Mouse (Mus musculus) left cerebral cortex, postnatal 25 days (tissue): ENCODE data around the gene Prr5. TPM values are rescaled to one million over a fixed set of nuclear protein-coding genes. Genes with fewer than 3 reads are reported as not detected.
A peak's percentile ranks its signal among the peaks of the same experiment; 100 is the strongest.

Experiments
- DNase-seq, 2 experiments: peaks; one replicate each; pipeline ENCODE4 v3.0.0; 2022; ENCODE audit warnings: low spot score in 2 of 2, mixed read lengths in 1 of 2
- intact Hi-C: fragments of 180-260 bp; cut with DNase I; formaldehyde crosslinking; loops from one replicate; pipeline ENCODE4 v1.15.1; 2025
- total RNA-seq, 2 experiments: library from RNA; stranded (reverse); gene quantifications; 2 replicates each; pipeline ENCODE4 v1.2.3; 2021

The Prr5 gene
- total RNA-seq: 10 to 100 TPM; 11.6 to 13.2 TPM

- intact Hi-C loops: no loop called here
- no peak for DNase-seq
Observed at GRCm38 (mm10) chr15:84668938-84669747, at the start of gene Prr5. Prr5 (plus strand) TSS chr15:84669620.

GRCm38 (mm10) chr15:84620028-84620427 is 49.4 kb upstream of the Prr5 start:
- DNase-seq: no peak
- intact Hi-C loops: no loop called here

DNA sequence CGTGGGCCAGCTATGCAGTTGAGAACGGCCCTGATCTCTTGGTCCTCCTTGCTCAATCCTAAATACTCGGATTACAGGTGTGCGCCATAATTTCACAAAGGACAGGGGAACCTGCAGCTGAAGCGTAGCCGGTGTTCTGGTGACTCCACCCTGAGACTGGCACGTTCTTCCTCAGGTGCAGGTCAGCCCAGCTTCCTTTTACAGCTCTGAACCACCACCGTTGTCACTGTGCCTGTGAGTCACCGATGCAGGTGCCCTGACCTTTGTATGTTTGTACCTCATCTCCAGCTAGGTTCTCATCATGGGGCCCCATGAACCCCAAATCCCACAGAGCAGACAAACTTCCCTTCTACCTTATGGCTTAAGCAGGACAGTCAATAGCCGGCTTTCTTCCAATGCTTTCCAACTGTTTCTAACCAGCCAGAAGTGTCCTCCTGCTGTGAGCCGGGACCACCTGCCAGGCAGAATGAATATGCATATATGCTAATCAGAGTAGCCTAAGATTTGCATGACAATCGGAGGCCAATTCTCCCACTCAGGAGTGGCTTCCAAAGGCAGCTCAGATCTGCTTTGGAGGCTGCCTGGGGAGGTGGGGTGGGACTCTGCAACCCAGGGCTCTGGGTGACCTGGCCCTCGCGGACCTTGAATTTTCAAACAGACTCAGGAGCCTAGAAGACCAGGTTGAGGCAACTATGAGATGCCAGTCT is 47.5 kb upstream of the Prr5 start:
- intact Hi-C loops: no loop called here
- peak in 1 of 2 experiments; percentile 68 for DNase-seq

GRCm38 (mm10) chr15:84624870-84625269 is 44.5 kb upstream of the Prr5 start:
- intact Hi-C loops: loop anchor here (5.0 kb wide), 1 partner anchor 553 kb away; no protein-coding TSS in a partner anchor
- DNase-seq: no peak

- intact Hi-C loops: loop anchor here (5.0 kb wide), 1 partner anchor 554 kb away; no protein-coding TSS in a partner anchor
- no peak for DNase-seq
Observed at GRCm38 (mm10) chr15:84625712-84626414, 43.6 kb upstream of the Prr5 start.

DNA sequence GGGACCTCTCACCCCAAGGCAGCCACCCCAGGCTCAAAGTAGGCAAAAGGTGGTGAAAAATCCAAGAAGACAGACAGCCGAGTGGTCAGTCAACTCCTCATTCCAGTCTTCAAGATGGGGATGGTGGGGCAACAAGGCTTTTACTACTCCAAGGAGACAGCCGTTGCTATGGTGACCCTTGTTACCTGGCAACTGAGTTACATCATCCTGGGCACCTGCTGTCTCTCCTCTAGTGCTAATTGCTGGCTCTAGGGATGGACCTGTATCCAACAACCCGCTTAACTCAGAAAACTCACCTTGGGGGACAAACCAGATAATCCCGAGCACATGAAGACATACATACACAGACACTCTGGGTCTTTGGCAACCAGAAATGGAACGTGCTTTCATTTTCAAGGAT is 42.1 kb upstream of the Prr5 start:
- intact Hi-C loops: loop anchor here (5.0 kb wide), 1 partner anchor 555 kb away; no protein-coding TSS in a partner anchor
- peak; percentile 70 to 74 for DNase-seq

- intact Hi-C loops: loop anchor here (5.0 kb wide), 2 partner anchors 512 to 557 kb away; no protein-coding TSS in a partner anchor
- DNase-seq: peak in 1 of 2 experiments; percentile 39
Observed at GRCm38 (mm10) chr15:84629680-84630079, 39.7 kb upstream of the Prr5 start.

DNA sequence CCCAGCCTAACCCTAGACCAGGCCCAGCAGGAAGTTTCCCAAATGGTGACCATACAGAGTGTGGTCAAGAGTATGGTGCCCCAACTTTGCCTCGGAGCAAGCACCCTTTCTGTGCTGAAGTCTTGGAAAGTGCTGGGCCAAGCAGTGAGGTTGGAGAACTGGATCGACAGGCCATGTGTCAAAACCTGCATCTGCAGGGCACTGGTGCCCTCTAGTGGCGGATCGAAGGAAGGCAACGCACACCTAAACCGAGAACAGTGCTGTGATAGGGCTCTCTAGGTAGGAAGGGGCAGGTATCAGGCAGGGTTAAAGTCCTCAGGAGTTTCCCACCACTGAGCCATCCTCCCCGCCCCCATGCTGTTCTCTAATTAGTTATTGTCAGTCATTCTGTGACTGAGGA is 37.9 kb upstream of the Prr5 start:
- peak; percentile 78 to 82 for DNase-seq
- intact Hi-C loops: loop anchor here (1.0 to 5.0 kb wide), 2 partner anchors 419 to 514 kb away; no protein-coding TSS in a partner anchor

DNA sequence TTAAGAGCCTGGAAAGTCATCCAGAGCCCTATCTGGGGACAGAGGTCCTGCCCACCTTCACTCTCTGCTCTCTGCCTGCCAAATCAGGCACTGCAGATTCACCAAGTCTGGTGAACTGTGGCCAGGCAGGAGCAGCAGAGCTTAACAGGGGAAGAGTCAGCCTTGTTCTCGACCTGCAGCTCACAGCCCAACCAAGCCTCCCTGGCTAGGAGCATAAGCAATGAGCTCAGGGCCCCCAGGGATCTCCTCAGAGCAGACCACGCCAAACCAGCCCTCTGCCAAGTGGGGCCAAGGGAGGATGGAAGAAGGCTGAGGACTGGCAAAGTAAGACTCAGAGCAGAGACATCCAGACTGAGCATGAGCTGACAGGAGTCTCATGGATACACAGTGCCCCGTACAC is 35.1 kb upstream of the Prr5 start:
- intact Hi-C loops: loop anchor here (5.0 kb wide), 1 partner anchor 517 kb away; no protein-coding TSS in a partner anchor
- no peak for DNase-seq

GRCm38 (mm10) chr15:84638405-84638804 is 31.0 kb upstream of the Prr5 start:
- intact Hi-C loops: no loop called here
- DNase-seq: no peak

GRCm38 (mm10) chr15:84639072-84639450 is 30.4 kb upstream of the Prr5 start:
- intact Hi-C loops: no loop called here
- DNase-seq: no peak

- intact Hi-C loops: no loop called here
- DNase-seq: peak; percentile 49
Observed at GRCm38 (mm10) chr15:84639451-84640136, 29.8 kb upstream of the Prr5 start.

GRCm38 (mm10) chr15:84640722-84641121 is 28.7 kb upstream of the Prr5 start:
- DNase-seq: peak in 1 of 2 experiments; percentile 33
- intact Hi-C loops: no loop called here

DNA sequence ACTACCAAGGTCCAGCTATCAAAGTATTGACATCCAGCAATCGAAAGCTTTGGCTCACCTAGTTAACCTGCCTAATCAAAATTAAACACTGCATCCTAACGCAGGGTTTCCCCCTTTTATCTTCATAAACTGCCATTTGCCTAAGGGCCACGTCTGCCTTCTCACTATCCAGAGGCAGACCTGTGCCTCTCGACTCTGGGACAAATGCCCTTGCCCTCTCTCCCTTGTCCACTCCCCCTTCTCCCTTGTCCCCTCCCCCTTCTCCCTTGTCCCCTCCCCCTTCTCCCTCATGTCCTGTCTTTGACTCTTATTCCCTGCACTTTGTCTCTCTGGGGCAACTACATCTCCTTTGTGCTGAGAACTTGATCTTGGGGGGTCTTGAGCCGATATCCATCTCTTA is 28.3 kb upstream of the Prr5 start:
- intact Hi-C loops: no loop called here
- DNase-seq: no peak

- intact Hi-C loops: no loop called here
- no peak for DNase-seq
Observed at GRCm38 (mm10) chr15:84641948-84642347, 27.5 kb upstream of the Prr5 start.

DNA sequence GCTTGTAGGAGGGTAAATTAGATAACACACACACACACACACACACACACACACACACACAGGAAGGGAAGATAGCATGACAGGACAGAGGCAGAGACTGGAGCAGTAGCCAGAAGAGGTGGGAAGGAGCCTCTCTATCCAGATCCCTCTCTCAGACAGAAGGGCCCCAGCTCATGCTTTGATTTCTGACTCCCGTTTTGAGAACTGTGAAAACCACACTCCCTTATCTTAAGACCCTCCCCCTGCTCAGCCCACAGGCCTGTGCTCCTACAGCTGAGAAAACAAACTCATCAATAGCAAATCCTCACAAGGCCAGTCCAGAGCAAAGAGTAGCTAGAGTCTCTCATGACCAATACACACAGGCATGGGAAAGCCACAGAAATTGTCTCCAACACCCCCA is 26.2 kb upstream of the Prr5 start:
- no peak for DNase-seq

GRCm38 (mm10) chr15:84651481-84651880 is 17.9 kb upstream of the Prr5 start:
- DNase-seq: no peak
- intact Hi-C loops: no loop called here

More for the DNA sequence above, 26.2 kb upstream of the Prr5 start:
- intact Hi-C loops: no loop called here

DNA sequence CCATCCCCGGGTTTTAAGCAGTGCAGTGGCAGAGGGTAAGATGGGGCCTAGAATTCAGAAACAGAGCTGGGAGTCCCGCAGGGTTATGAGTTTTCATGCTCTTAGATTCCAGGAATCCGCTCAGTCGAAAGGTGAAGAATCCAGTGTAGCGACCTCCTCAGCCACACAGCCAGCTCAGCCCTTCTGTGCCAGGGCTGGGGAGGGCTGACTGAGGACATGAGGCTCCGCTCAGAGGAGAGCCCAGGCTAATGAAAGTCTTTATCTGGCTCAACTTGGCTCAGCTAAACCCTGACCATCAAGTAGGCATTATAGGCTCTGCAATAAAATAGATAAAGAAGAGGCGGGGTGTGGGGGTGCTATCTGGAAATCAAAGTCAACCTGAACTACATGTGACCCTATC is 16.3 kb upstream of the Prr5 start:
- no peak for DNase-seq
- intact Hi-C loops: no loop called here
